Mouse (Mus musculus) urinary bladder, adult 2 months (tissue): Measurements from ENCODE around the gene Lbp. TPM values are rescaled to one million over a fixed set of nuclear protein-coding genes. Genes with fewer than 3 reads are reported as not detected.

Experiments used
- DNase-seq: peaks from one replicate; pipeline ENCODE4 v3.0.0; 2022; ENCODE audit warnings: low spot score
- polyA plus RNA-seq: library from polyadenylated mRNA; depleted of rRNA; stranded (reverse); fragments of >200 nt; gene quantifications from 2 replicates; pipeline ENCODE4 v1.2.3, GENCODE M21; 2012; rRNA removed

The Lbp gene
- polyA plus RNA-seq = 107 and 122 TPM in 2 replicates

- DNase-seq = no peak
Observed at GRCm38 (mm10) chr2:158305948-158306695, at the start of gene Lbp. TSS of gene Lbp (plus strand) at chr2:158306493.

GRCm38 (mm10) chr2:158256894-158257293 lies 49.4 kb upstream of the Lbp start:
- DNase-seq = no peak

DNA sequence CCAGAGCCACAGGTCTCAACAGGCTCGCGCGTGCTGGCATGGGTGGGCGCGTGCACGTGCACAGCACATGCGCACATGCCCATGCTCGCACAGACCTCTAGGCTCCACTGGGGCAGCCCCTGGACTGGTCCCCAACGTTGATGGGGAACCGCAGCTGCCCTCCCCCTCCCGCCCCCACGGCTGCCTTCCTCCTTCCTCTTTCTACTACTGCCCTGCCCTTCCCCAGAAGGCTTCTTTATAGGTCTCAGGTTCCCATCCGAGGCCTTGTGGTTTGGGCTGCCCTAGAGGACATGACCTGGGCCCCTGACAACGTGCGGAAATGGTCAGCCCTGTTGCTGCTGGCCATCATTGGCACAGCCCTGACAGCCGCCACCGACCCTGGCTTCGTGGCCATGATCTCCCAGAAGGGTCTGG lies 48.3 kb upstream of the Lbp start, which contains the start of gene Bpi:
Gene Bpi, plus strand, starts transcription at position 90 of the 414 bp plus-strand sequence.
- DNase-seq = no peak

- peak; percentile 37 for DNase-seq
Observed at GRCm38 (mm10) chr2:158258781-158259180, 47.5 kb upstream of the Lbp start.

GRCm38 (mm10) chr2:158259498-158259897 lies 46.8 kb upstream of the Lbp start:
- DNase-seq = no peak

- no peak for DNase-seq
Observed at GRCm38 (mm10) chr2:158264877-158265276, 41.4 kb upstream of the Lbp start.

GRCm38 (mm10) chr2:158270017-158270416 lies 36.3 kb upstream of the Lbp start:
- DNase-seq = no peak

- DNase-seq = no peak
Observed at GRCm38 (mm10) chr2:158273646-158274045, 32.6 kb upstream of the Lbp start.

- DNase-seq = no peak
Observed at GRCm38 (mm10) chr2:158275349-158275748, 30.9 kb upstream of the Lbp start.

DNA sequence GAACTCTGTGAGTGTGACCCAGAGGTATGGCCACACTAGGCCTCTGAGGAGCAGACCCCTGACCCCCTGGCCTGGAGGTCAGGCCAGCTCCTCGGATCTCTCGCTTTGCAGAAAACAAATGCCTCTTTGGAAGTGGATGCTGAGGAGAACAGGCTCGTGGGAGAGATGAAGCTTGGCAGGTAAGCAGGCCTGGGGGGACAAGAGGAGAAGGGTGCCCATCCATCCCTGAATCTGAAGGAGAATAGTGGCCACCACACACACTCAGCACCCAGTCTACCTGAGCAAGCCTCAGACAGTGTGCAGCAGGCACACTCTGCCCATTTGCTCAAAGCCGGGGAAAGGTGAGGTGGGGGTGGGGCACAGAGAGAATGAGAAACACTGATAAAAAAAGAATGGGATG lies 30.5 kb upstream of the Lbp start:
- DNase-seq = no peak

DNA sequence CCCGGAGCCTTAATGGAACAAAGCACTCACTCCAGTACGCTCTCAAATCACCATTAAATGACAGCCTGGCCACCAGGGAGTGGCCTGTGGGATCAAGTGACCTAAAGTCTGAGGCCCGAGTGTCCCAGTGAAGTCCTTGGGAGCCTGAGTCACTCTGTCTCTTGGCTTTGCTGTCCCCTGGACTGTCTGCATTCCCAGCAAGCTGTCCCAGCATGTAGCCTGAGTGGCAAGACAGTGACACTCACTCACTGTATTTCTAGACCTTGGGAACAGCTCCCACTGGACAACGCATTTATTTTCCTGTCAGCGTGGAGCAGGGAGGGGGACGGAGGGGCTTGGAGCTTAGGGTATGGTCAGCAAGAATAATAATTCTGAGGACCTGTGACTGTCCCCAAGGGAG lies 29.8 kb upstream of the Lbp start:
- DNase-seq = no peak

DNA sequence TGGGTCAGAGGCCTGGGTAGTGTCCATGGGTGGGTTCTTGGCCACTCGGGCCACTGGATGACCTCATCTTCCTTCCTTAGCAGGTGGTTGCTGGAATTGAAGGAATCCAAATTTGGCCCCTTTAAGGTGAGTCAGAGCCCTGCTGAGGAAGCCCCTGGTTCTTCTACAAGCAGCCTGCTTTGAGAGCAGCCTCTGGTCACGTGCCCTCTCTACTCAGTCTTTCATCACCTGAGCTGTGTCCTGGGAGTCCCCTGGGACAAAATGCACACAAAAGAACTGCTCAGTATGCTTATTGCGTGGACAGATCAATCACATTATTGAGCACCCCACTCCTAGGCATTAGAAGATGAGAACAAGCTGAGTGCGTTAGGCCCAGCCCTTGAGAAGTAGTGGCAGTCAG lies 29.4 kb upstream of the Lbp start:
- DNase-seq = no peak

DNA sequence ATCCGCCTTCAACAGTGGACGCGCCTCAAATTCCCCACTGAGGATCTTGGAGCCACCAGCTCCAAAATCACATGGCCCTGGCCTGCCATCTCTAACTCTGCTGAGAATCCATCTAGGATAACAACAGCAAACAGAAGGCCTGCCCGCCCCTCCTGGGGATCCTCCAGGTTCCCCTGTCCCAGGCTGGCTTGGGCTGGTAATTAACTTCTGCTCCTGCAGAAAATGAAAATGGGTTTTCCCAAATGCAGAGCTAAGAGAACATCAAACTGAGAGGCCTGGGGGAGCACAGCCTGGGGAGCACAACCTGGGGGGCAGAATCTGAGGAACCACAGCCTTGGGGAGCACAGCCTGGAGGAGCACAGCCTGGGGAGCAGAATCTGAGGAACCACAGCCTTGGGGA lies 26.6 kb upstream of the Lbp start:
- no peak for DNase-seq

DNA sequence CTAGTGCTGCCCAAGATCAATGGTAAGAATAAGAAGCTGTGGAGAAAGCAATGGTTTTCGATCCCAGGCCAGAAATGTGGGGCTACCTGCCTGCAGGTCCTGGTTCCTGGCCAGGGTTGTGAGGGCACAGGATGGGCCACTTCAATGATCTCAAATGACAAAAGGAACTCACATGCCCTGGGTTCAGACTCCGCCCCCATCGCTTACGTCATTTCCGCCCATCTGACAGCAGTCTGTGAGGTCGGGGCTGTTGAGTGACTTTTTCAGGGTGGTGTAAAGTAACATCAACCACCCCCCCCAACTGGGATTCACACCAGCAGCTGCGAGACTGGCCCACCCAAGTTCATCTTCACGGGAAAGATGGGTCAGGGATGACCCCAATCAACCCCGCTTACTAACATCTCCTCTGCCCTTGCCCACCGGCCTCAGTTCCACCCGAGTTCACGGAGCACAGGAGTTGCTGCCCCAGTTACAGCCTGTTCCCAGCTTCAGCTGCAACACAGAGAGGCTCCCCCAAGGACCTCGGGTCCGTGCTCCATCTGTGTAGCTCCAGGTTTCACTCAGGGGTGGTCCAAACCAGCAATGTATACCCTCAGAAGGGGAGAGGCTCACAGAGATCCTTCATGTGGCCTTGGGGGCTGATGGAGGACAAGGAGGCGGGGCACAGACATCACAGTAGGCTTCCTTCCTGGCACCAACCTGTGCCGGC lies 24.6 kb upstream of the Lbp start:
- DNase-seq = no peak

DNA sequence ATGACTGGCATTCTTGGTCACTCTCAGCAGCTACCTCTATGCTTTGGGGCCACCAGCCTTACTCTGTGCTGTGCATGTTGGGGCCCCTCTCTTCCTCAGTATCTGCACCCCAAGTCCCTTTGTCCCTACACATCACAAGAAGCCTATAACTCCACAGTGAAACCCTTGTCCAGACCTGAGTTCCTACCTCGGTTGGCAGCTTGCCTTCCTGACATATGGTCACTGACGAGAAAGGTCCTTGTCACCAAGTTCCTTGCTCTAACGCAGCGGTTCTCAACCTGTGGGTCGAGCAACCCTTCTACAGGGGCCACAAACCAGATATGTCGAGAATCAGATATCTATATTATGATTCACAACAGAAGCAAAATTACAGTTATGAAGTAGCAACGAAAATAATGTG lies 23.2 kb upstream of the Lbp start:
- no peak for DNase-seq

- no peak for DNase-seq
Observed at GRCm38 (mm10) chr2:158283771-158284170, 22.5 kb upstream of the Lbp start.

- DNase-seq = no peak
Observed at GRCm38 (mm10) chr2:158284571-158284970, 21.7 kb upstream of the Lbp start.

GRCm38 (mm10) chr2:158285655-158286054 lies 20.6 kb upstream of the Lbp start:
- DNase-seq = no peak

DNA sequence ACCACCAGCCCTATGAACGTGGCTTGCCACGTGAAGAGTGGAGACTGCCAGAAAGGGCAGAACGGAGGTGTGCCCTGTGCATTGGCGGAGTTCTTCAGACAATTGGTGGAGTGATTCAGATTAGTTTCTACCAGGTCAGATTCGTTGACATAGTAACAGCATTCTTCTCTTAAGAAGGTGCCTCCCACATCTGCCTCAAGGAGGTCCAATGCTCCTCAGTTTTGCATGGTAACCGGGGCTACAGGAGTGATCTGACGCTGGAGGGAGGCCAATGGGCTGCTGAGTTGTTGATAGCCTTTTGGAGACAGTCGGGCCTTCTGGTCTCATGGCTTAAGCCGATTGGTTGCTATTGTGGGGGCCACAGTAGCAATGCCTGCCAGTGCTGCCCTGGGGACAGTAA lies 10.6 kb upstream of the Lbp start:
- DNase-seq = no peak

DNA sequence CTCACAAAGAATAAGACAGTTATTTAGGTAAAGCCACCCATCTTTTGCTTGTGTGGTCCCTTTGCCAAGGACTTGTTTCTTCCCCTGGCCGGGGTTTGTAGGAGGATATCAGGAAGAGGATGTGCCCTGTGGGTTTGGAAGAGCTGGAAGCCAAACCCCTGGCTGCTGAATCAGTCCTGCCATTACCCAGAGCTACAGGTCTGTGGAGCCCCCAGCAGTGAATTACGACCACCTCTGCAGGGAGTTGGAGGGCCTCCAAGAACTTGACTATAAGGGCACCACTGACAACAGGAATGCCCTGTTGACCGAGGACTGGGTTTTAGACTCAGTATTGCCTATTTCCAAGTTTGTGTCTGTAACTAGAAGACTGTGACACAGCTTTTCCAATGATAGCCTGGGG lies 7.1 kb upstream of the Lbp start:
- DNase-seq = no peak

- DNase-seq = no peak
Observed at GRCm38 (mm10) chr2:158299731-158300130, 6.6 kb upstream of the Lbp start.

DNA sequence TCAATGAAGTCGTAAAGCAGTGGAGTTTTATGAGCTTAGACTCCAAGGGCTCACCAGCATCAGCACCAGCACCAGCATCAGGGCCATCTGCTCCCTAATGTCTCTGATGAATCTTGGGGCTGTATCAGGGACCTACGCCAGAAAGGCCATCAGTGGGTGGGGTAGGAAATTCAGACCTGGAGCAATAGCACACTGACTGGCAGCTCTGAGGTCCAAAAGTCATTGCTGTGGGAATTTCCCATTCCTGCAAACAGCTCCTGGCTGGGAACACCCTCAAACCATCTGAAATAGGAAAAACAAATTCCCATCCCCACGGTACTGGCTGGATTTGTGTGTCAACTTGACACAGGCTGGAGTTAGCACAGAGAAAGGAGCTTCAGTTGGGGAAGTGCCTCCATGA lies 3.5 kb upstream of the Lbp start:
- DNase-seq = no peak

DNA sequence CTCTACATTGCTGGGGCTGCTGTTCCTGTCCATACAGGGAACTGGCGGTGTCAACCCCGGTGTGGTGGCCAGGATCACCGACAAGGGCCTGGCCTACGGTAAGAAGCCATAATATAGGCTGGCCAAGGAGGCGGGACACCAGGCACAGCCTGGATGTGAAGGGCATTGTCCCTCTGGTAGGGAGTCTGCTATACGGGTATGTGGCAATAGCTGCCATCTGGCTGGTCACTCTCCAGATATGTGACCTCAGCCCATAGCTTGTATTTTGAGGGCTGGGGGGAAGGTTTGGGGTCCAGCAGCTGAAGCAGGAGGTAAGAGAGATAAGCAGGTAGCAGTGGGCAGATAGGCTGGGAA lies 380 bp downstream of the Lbp start:
- DNase-seq = no peak

GRCm38 (mm10) chr2:158308276-158308675 lies 2.0 kb downstream of the Lbp start:
- DNase-seq = no peak
